Mouse (Mus musculus) erythroblast, embryonic 14.5 days (primary cell): ENCODE results near the gene Pxylp1.

Experiments used
- GATA1 ChIP-seq: IDR thresholded peaks from 2 replicates; pipeline ENCODE4 v1.6.1; 2012; ENCODE audit warnings: low read length, inconsistent platforms, mixed read lengths
- TAL1 ChIP-seq: IDR thresholded peaks from 3 replicates; pipeline ENCODE4 v1.6.1; 2012; ENCODE audit warnings: low read length, inconsistent platforms, mixed read lengths

DNA sequence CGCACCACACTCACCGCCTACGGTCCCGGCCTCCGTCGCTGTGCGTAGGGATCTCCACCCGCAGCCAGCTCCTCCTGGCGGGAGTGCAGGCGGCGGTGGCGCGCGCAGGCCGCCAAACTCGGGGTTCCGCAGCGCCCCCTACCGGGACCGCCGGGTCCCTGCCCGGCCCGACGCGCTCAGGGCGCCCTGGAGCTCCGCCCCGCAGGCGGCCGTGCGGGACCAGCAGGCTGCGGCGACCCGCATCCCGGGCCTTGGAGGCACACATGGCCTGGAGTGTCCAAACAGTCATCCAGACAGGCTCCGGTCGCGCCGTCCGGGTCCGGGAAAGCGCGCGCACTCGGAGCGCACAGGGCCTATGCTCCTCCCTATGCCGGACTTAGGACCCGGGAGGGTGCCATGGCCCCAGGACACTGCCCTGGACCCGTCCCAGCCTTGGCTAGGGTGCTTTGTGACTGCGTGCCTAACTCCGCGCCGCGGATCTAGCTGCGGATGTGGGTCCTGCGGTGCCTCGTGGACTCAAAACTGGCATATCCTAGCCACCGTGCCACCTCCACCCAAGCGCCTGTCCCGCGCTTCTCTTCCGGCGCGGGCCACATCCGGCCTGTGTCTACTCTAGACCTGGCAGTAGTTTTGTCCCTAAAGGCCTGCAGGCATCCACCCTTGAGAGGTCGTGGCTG lies 3.0 kb downstream of the Pxylp1 start:
- no peak for TF ChIP-seq TAL1
- TF ChIP-seq GATA1, result no peak
